Mouse (Mus musculus) fat pad, adult 2 months (tissue): Measurements from ENCODE around the gene Gm49368.
"Not testable (repeated sequence)": the region's sequence is repeated elsewhere in the genome, so short reads cannot be mapped to it uniquely, and the experiment has no call there.

Experiments used
- DNase-seq: peaks from one replicate; pipeline ENCODE4 v3.0.0-alpha.2; 2011; ENCODE audit warnings: low read depth, low spot score; ENCODE audit errors: extremely low read depth

Gm49368 gene

DNA sequence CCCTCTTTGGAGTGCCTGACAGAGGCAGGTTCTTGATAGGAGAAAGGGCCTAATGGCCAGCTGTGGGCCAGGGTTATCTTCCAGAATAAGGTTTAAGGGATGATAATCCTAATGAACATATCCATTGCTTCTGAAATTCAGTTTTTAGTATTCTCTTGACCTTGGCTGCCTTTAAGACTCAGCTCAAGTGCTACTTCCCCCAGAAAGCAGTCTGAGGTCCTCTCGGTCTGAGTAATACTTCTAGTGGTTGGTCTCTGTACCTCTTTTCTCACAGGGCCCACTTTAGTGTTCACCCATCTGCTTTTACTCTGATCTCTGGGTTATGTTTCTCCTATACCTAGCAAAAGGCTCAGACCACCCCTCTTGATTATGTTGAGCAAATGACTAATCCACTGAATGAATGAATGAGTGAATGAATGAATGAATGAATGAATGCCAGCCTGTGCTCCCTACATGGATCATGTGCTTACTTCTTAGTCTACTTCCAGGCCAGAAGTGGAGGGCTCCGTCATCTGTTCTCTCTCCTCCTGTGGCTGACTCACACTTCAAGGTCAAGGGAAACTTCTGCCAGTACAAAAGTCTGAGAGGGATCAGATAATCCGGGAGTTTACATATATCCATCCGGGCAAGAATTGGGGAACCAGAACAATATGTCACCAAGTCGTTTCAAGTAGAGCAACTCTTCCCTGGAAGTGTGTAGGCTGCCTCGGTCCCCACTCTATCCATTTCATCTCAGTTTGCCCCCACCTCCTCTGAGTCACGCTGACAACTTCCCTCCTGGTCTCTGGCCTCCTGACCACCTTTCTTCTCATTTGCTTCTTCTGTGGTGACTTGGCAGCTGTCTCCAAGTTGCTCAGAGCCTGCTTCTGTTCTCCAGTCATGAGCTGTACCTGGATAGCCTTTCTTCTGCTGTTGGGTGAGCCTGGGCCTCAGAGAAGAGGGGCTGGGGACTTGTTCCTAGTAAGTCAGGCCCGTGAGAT, 66.5 kb downstream of the Gm49368 start, which contains the start of gene Itgax:
Gene Itgax (plus strand): TSS at position 807 of the 980 bp plus-strand sequence.
- DNase-seq, result no peak

DNA sequence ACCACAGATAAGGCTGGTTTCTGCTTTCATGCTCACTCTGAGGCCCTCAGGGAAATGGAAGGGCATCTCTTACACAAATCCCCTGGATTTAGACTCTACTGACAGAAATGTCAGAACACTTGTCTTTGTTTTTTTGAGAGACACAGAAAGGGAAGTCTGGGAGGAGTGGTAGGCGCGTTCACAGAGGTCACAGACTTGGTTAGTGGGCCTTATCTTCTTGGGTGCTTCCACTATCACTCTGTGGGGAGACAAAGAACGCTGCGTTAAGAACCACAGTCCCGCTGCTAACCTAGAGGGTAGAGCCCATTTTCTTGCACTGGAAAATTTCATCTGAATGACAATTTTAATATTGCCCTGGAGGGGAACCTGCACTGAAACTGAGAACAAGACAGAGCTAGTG, 69.7 kb downstream of the Gm49368 start:
- DNase-seq, result no peak

DNA sequence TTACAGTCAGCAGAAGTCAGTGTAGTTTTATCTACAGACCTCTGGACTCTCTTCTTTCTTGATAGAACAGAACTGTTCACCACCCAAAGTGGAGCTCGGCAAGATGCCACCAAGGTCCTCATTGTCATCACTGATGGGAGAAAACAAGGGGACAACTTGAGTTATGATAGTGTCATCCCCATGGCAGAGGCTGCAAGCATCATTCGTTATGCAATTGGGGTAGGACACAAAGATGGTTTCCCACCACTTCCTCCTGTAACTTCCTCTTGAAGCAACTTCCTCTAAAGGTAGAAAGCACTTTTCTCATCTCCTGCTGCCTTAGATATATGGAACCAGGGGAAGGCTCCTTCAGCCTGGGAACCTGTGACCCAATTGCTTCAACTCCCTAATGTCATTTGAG, 71.1 kb downstream of the Gm49368 start:
- DNase-seq, result no peak

GRCm38 (mm10) chr7:128136927-128137326, 74.4 kb downstream of the Gm49368 start:
- no peak for DNase-seq

DNA sequence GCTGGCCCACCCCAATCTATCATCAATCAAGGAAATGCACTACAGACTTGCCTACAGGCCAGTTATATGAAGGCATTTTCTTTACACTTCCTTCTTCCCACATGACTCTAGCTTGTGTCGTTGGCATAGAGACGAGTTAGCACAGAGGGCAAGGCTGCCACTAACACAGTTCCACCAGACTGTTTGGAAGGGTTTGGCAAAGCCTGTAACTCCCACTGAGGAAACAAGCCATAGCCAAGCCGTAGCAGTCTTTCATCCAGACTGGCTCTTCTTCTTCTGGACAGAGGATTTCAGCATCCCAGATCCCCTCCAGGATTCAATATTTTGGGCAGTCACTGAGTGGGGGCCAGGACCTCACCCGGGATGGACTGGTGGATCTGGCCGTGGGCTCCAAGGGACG, 77.1 kb downstream of the Gm49368 start:
- DNase-seq, result no peak

DNA sequence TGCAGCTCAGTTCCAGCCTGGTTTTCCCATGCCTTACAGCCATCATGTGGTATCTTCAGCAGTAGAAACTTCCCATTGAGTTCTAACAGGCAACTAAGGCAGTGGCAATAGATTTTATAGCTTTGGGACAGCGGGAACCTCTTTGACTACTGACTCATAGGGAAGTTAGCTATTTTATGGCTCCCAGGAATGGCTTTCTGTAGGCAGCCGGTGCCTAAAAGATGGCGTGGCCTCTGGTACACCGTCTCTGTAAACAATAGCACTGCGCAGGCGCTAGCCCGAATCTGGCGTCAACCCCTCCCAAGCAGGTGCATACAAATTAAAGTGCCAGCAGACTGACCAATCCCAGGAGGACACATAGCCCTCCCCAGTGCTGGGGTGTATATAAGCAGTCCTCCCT, 88.5 kb downstream of the Gm49368 start:
- DNase-seq, result no peak

- no peak for DNase-seq
These were observed 91.6 kb downstream of the Gm49368 start, which contains the start of gene Itgad for GRCm38 (mm10) chr7:128154076-128154475. Gene Itgad, plus strand, starts transcription at chr7:128154376.

DNA sequence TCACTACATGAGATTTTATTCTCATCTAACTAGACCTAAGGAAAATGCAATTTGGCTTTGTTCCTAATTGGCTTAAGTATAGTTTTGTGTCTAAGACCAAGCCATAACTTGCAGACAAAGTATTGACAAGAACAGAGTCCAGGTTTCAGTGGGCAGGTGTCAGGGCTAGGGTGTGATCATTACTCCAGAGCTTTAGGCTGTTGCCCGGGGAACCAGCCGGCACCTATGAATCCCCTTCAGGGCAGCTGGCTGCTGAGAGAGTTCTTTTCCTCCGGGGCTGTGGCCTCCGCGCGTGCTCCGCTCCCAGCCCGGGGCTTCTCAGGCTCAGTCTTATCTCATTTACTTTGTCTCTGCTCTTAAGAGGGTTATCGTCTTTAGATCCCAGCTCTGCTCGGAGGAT, 92.4 kb downstream of the Gm49368 start:
- no peak for DNase-seq

GRCm38 (mm10) chr7:128158688-128159354, 96.3 kb downstream of the Gm49368 start:
- not testable (repeated sequence) for DNase-seq

DNA sequence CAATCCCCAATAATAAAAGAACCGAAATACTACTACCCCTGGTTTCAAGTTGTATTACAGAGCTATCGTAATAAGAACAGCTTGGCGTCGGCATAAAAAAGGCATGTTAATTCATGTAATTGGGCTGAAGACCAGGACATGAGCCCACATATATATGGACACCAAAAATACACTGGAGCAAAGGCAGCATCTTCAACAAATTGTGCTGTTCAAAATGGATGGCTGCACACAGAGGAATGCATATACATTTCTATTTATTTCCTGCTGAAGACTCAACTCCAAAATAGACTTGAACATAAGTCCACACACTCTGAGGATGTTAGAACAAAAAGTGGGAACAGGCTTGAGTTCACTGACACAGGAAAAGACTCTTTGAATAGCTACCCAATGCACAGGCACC, 101.5 kb downstream of the Gm49368 start:
- DNase-seq, result no peak

GRCm38 (mm10) chr7:128166391-128166790, 103.9 kb downstream of the Gm49368 start:
- DNase-seq, result no peak

- DNase-seq, result no peak
These were observed 107.5 kb downstream of the Gm49368 start for GRCm38 (mm10) chr7:128169996-128170395.
